Mouse (Mus musculus) kidney, postnatal 4 days (tissue): ENCODE results near the gene Rgl1.

Experiments
- DNase-seq, 2 experiments: peaks; one replicate each; pipeline ENCODE4 v3.0.0; 2021; ENCODE audit warnings: mixed read lengths in 2 of 2

Rgl1 gene

DNA sequence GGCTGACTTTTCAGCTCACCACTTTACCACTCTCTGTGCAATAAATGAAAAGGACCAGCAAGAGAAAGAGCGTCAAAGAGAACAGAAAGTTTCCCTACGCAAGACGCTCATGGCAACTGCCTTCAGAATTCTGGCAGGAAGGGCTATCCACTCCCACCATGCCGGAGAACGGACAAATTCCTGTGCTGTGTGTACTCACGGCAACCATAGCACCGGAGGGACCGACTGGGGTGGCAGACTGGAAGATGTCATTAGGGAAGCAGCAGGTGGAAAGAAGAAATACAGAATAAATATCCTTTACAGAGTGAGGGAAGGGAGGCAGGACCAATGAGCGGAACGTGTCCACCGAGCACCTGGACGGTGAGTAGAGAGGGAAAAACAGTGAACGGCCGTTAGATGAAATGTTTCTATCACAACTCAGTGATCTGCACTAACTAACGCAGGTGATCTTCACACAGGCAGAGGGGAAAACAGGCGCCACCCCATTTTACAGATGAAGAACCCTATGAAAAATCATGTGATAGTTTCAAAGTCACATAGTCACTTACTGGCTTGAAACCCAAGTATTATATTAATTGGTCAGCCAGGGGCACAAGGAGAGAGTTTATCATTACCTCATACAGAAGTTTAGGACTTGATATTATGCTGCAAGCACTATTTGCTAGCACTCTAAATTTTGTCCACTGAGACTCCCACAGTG lies 152.8 kb downstream of the Rgl1 start:
- no peak for DNase-seq

DNA sequence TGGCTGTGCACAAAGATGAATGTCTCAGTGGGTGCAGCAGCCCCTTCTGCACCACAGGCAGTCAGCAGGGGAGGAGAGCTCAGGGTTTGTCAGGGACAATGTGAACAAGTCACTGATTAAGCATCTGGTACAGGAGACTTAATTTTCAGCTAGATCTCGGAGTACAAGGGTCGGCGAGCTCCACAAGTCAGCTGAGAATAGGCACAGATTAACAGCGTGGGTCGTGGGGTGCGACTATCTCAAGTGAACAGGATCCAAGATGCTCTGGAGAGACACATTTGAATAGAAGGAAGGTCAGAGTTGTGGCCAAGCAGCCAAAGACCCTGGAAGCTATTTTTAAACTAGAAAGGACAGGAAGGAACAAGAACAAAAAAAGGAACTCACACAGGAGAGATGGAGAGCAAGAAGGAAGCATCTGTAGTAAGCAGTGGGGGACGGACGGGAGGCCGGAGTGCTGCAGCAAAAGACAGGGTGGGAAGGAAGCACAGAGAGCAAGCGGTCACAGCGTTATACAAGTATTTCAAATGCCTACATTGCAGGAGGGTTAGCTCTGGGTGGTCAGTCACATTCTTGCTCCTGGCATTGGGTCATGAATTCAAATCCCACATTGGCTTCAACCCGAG lies 153.5 kb downstream of the Rgl1 start:
- DNase-seq, result peak; percentile 59 to 75

DNA sequence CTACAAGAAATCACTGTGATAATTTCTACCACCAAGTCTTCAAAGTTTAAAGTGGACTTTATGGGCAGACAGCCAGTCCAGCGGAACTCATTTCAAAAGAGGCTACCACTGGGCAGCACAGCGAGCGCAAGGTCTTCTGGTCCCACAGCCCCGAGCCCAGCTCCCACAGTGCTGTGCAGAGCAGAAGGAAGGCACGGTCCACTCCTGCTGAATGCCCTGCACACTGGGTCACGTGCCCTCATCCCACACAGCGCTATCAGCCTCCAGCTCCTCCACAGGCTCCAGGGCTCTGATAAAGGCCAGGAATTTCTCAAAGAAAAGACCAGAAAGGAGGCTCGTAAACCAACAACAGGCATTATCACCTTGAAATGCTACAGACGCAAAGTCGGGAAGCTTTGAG lies 156.6 kb downstream of the Rgl1 start:
- peak; percentile 48 to 62 for DNase-seq

DNA sequence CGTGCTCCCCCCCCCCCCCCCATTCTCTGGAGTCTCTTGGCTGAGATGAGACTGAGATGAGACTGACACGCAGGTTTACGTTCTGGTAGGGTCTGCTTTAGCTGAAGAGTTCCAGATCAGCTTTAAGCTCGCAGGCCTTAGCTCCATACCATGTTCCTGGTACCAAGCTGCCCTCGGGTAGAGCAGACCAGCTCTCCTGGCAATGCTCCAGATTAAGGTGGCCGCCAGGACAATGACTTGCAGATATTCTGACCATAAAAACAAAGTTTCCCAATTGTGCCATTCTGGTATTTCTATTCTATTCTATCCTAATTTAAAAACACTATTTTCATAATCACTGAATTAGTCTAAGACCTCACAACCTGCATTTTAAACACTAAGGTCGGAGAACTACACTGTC lies 157.1 kb downstream of the Rgl1 start:
- DNase-seq, result no peak

DNA sequence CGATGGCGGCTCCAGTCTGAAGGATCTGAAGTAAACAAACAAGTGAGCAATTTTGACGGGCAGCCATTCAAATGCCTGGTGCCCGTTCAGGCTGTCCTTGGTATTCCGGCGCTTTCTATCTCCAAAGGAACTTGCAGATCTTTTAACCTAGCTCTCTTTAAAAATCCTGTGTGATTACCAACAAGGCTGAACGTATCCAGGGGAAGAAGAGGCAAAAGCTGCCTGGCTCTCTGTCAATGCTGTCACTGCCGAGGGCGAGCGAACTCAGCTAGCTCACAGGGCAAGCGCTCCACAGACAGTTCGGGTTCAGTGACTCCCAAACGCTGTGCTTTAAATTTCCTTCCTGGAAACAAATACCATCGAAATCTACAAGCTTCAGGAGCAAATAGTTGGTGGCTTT lies 158.4 kb downstream of the Rgl1 start:
- DNase-seq, result peak; percentile 51 to 65

DNA sequence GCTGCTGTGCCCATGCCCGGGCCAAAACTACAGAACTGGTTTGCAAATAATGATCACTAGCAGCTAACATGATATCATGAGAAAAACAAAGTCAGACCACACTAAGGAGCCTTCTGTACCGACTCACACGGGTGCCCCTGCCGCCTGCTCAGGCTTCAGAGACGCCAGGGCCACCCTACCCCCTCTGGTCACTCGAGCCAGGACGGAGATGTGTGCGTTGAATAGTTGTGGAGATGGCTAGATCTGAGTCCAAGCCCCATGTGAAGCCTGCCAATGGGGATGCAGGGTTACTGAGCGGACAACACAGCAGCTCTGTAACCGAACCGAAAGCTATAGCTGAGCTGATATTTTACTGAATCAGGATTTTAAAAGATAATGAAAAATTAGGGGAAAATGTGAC lies 159.4 kb downstream of the Rgl1 start:
- DNase-seq, result peak in 1 of 2 experiments; percentile 3

DNA sequence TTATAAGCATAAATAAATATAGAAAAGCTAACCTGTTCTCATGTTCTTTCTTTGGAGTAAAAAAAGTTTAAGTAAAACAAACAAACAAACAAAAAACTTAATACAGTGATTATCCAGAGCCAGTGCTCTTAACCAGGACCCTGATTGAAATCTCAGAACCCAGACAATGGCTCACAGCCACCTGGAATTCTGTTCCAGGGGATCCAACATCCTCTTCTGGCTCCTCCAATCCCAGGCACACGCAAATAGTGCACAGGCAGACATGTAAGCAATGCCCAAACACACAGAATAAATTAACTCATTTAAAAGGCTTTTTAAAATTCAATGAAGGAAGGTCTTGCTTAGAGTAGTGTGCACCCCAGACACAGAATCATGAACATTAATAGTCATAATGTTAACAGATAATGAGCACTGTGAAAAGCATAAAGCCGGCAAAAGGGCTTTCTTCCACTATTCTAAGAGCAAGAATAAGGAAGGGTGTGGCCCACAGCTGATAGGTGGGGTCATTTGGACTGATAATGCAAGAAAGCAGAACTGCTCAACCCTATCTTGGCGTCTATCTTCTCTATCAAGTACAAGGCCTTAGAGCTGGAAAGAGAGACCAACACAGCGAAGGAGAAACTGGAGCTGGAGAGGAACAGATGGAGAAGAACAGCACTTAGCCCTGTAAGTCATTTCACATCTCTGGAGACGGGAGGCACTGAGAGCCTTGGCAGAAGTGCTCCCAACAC lies 160.1 kb downstream of the Rgl1 start:
- no peak for DNase-seq

DNA sequence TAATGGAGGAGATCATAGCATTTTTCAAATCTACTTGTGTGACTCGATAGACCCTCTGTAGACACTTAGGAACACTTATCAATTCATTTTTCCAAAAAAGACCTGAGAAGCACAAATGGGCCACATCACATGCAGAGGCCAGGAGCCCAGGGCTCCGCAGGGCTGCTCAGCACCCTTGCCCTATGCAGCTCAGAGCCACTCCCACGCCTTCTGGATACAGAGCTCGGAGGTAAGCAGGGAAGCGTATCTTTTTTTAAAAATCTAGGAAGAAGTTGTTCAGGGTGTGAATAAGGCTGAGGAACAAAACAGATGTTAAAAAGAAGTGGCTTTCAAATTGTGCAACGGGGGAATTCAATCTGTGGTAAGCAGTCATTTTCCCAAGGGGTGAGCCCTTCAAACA lies 162.0 kb downstream of the Rgl1 start:
- DNase-seq, result peak in 1 of 2 experiments; percentile 49

DNA sequence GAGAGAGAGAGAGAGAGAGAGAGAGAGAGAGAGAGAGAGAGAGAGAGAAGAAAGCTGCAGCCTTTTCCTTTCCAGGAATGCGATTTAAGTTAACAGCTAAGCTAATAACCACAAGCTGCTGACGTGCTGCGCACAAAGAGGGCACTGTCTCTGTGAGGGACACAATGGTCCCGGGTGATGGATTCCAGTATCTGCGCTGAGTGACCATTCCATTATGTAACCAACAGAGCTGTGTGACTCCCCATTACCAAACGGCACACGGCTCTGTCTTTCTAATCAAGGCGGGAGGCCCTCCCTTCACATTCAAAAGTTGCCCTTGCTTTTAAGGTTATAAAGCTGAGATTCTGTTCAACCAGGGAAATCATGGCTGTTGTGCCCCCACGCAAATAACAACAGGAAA lies 162.5 kb downstream of the Rgl1 start:
- no peak for DNase-seq

DNA sequence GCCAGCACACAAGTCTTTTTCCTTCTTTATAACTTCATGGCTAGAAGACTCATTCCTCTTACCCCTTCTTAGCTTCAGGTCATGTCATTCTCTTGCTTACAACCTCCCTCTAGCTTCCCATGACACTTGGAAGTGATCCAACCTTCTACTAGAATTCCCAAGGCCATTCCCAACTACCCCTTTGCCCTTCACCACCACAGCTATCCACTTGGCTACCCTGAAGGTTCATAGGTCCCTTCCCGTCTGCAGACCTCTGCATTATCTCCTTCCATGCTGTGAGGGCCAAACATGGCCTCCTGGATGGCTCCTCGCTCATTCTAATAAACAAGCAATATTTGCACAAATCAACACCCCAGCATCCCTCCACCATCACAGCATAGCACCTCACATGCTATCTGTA lies 165.7 kb downstream of the Rgl1 start:
- no peak for DNase-seq

DNA sequence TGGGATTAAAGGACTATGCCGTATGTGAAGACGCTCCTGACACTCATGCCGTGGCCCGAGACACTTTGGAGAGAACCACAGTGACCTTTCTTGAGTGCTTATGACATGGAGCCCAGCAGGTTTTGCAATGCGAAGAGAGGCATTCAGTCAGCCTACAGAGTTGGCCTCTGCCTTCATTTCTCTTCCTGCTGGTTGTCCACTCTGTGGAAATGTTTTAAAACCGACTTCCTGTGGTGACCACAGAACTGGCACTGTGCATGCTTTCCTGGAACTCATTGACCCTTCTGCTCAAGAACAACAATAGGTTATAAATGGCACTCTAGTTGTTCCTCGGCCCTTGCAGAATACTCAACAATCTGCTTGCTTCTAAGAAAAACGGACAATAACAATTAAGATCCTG lies 166.8 kb downstream of the Rgl1 start:
- no peak for DNase-seq

DNA sequence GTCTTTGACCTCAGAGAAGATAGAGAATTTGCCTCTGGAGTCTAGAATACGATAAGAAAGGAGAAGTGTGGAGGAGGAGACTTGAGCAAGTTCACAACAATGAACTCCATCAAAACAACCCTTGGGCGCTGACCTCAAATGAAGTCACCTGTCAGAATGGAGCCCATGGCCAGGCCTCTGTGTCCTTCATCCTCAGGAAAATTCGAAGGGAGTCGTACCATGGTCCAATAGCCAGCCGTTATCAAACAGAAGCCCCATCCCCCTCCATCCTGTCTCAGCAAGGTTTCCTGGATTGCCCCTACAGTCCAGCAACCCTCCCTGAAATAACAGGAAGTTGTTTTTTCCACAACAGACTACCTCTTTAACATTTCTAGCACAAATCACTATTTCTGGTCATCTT lies 171.5 kb downstream of the Rgl1 start:
- DNase-seq, result no peak

DNA sequence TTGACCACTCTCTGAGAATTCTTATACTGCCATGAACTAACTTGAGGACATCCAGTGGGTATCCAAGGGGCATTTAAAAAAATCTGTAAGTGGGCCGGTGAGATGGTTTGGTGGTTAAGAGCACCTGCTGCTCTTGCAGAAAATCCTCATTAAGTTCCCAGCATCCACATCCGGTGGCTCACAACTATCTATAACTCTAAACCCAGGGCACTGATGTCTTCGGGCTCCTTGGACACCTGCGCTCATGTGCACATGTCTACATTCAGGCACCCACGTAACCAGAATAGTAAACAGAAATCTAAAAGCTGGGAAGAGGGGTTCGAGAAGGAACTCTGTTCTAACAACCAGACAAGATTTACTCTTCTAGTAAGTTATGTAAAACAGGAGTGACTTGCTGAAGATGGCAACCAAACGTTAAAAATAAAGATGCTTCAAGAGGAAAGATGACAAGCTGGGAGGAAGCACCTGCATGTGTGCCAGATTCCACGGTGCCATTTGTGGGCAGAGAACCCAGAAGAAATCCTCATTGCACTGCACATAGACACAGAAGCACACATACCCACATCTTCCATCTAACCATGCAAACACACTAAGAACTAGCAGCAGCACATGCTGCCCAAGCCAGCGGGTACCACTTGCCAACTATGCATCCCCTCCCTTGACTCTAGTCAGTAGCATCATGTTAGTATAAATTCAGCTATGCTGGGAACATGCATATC lies 172.2 kb downstream of the Rgl1 start:
- DNase-seq, result no peak

DNA sequence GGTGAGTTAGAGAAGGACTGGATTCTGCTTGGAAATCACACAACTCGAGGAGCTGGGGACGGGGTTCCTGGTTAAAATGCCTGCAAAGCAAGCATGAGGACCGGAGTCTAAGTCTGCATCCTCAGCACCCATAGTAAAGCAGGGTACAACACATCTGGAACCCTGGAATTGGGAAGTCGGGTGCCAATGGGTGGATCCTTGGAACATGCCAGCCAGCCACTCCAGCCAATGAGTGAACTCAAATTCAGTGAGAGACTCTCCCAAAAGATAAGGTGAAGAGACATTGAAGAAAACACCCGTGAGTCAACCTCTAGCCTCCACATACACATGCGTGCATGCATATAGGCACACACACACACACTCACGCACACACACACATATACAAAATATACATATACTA lies 172.8 kb downstream of the Rgl1 start:
- no peak for DNase-seq

DNA sequence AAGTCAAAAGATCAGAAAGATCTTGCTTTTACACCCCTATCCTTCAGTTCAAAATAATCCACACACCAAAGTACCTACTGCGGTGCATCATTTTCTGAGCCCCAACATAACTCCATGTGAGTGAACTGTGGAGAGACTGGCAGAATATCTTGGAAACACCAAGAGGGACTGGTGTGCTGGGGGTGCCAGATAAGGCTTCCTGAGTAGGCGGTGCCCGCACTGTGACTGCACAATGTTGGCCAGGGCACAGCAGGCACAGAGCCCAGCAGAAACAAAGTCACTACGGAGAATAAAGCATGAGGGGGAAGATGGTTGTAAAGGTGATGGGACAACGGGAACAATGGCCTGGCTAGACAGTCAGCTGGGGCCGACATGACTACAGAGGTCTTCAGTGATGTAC lies 173.5 kb downstream of the Rgl1 start:
- DNase-seq, result no peak

DNA sequence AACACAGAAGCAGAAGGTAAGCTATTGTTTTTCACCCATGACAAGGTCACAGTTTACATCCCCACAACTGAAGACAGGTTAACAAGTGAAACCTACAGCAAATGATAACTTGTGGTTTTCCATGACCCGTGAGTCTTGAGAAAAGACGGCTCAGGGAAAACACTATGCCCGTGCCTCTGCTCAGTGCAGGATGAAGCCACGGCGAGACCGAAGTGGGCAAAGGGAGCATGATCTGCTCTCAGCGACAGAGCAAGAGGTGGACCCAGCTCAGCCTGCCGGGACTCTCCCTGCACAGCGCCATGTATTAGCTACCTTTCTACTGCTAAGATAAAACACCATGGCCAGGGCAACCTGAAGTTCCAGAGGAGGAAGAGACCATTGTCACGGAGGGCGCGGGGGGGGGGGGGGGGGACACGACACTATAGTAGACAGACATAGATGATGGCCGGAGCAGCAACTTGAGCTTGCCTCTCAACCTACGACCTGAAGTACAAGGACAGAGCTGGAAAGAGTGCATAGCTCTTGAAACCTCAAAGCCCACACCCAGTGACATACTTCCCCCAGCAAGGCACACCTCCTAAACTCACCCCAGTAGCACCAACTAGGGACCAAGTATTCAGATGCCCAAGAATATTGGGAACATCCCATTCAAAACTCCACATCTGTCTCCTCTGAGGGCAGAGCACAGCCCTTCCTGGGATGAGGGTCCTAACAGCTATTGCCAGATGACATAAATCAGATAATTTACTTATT lies 174.2 kb downstream of the Rgl1 start:
- DNase-seq, result no peak

DNA sequence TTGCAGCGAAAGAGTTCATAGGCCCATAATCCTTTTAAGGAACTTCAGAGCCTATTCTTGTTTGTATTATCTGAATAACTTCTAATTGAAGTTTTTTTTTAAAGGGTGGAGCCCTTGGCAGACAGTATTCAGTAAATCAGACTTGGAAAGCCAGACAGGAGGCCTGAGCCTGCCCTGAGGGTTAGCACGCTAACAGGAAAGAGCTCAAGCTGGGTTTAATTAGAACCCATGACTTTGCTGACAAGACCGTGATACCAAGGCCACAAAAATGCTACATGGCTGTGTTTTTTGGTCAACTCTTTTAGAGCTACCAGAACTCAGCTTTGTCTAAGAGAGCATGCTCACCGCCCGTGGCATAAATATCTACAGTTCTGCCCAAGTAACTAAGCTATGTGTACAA lies 175.8 kb downstream of the Rgl1 start:
- no peak for DNase-seq

DNA sequence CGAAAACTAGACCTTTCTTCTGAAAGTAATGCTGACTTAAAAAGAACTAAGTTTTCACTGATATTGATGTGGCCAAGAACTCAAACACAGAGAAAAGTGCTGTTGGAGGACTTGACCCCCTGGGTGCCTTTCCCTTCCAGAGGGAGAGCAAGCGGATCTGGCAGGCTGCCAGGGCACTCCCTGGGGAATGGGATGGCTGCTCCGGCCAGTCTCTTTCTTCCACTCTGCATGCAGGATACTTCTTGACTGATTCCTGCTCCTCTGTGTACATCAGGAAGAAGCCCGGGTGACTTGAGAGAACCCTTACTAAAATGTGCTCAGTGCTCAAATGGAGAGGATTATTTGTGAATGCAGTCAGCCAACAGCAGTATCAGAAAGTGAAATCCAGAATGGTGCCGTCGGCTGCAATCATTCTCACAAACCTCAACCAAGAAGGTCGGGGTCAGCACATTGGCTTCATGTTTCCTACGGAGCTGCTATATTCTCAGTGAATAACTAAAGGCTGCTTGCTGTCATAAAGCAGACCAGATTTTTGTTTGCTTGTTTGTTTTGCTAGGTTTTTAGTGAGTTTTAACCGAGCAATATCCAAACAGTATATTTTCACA lies 176.7 kb downstream of the Rgl1 start:
- peak; percentile 90 to 92 for DNase-seq

DNA sequence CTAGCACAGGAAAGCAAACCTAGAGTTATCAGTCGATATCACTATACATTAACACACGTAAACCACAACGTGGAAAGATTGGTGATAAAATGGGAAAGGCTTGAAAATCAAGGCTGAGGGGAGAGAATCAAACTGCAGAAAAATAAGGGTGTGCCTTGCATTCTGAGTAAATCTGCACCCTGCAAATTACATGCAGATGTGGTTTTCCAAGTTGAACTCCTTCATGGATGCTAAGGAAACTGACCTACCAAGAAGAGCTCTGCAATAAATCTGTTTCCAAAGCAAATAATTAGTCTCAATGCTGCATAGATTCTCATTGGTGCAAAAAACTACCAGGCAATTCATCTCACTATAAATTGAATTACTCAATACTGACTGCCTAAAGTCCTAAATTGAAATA lies 178.7 kb downstream of the Rgl1 start:
- DNase-seq, result no peak

DNA sequence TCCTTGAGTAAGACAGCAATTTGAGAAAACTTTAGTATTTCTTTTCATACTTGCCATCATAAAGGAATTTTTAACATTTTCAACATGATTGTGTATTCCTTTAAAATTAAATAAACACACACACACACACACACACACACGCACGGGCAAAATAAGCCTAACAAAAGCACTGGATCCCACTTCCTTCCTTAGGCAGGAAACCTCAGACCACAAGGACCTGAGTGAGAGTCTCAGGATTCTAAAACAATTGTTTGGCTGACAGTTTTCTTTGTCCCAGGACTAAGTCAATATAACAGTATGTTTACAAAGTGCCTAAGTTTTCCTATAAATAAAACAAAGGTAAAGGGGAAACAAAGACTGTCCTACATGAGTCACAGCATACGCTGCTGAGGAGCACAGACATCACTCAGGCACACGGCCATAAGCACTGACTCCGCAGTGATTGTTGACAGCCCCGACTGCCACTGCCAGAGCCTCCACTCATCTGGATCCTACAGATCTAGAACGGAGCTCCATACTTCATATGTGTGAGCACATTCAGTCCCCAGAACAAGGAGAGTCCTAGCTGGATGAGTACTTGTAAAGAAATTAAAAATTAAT lies 180.7 kb downstream of the Rgl1 start:
- DNase-seq, result no peak

DNA sequence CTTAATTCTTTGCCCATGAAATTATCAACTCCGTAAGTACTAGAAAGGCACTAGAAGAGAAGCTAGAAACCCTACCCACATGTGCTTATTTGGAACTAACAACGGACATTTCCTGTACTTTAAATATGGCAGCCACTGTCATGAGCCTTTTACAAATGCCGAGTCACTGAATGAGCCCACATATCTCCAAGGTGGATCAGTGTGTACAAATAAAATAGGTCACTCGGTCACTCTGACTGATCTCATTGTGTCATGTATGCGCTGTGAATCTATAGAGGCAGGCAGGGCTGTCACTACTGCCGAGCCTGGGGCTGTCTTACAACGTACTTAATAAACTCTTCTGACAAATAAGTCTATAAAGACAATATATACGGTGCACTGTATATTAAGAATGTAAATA lies 181.2 kb downstream of the Rgl1 start:
- no peak for DNase-seq
